Mouse (Mus musculus) right cerebral cortex, adult 2 months (tissue): Measurements from ENCODE around the gene Jazf1.

Experiments used
- DNase-seq, 2 experiments: peaks; one replicate each; pipeline ENCODE4 v3.0.0; 2021 to 2022; ENCODE audit warnings: low spot score in 2 of 2

Gene Jazf1

GRCm38 (mm10) chr6:53067989-53068874 is at the start of gene Jazf1:
Jazf1 (minus strand) TSS chr6:53068631.
- DNase-seq = peak; percentile 53 to 54

DNA sequence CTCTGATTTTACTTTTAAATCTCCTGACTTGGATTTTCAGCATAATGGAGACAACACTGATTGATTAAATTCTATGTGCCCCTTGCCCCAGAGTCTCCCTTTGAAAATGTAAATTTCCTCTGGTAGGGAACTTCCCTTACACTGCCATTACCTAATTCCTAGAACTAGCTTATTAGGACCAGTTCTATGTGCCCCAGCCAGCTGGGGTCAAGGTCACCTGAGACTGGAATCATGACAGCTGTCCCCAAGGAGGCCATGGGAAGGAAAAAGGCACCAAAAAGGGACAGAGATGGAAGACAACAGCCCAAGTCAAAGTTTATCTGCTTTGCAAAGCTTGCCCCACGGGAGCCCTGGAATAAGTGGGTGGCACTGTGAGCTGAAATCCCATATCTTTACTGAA is 49.4 kb upstream of the Jazf1 start:
- DNase-seq = no peak

GRCm38 (mm10) chr6:53086879-53087278 is 18.4 kb upstream of the Jazf1 start:
- no peak for DNase-seq

GRCm38 (mm10) chr6:53081241-53081640 is 12.8 kb upstream of the Jazf1 start:
- peak; percentile 39 to 55 for DNase-seq

DNA sequence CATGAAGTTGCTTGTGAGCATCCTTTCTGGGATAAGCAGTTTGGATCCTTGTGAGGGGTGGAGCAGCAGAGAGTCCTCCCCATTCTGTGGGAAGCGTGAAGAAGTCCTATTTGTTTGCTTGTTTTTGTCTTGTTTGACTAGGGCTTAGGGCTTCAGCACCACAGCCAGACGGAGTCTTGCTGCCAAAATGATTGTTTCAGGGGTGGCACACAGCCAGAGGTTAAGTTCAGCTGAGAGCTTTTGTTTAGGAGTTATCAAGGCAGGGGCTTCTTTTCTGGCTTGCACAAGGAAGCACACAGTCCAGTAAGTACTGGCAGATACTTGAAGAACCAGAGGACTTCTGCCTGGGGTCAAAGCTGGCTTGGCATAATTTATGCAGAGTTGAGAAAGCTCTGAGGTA is 10.2 kb upstream of the Jazf1 start:
- DNase-seq = no peak

GRCm38 (mm10) chr6:53071732-53072131 is 3.3 kb upstream of the Jazf1 start:
- no peak for DNase-seq

- DNase-seq = no peak
Measured at GRCm38 (mm10) chr6:53069976-53070575, 1.6 kb upstream of the Jazf1 start.

GRCm38 (mm10) chr6:53068875-53069178 is 396 bp upstream of the Jazf1 start:
- DNase-seq = no peak

GRCm38 (mm10) chr6:53067446-53067988 is 914 bp downstream of the Jazf1 start:
- DNase-seq = peak; percentile 10 to 33

GRCm38 (mm10) chr6:53066978-53067377 is 1.5 kb downstream of the Jazf1 start:
- no peak for DNase-seq

GRCm38 (mm10) chr6:53064070-53064469 is 4.4 kb downstream of the Jazf1 start:
- no peak for DNase-seq

- DNase-seq = no peak
Measured at GRCm38 (mm10) chr6:53054909-53055308, 13.5 kb downstream of the Jazf1 start.

- no peak for DNase-seq
Measured at GRCm38 (mm10) chr6:53045501-53045900, 22.9 kb downstream of the Jazf1 start.

DNA sequence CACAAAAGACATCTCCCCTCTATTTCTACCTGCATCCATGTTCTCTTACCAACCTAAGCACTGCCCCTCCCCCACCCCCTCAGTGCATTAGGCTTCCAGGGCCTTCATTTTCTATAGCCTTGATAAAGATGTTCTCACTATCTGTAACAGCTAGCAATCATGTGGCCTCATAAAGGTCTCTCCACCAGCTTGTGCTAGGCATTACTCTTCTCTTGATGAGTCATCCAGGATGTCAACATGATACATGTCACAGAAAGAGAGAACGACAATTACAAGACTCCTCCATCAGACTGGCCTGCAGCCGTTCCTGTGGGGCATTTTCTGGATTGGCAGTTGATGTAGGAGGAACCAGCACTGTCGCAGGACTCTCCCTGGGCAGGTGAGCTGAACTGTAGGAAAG is 30.3 kb downstream of the Jazf1 start:
- no peak for DNase-seq

GRCm38 (mm10) chr6:53034362-53035011 is 33.9 kb downstream of the Jazf1 start:
- DNase-seq = no peak

GRCm38 (mm10) chr6:53032730-53033484 is 35.5 kb downstream of the Jazf1 start:
- DNase-seq = no peak

- peak in 1 of 2 experiments; percentile 18 for DNase-seq
Measured at GRCm38 (mm10) chr6:53022069-53022468, 46.4 kb downstream of the Jazf1 start.

GRCm38 (mm10) chr6:53021081-53021480 is 47.4 kb downstream of the Jazf1 start:
- no peak for DNase-seq

DNA sequence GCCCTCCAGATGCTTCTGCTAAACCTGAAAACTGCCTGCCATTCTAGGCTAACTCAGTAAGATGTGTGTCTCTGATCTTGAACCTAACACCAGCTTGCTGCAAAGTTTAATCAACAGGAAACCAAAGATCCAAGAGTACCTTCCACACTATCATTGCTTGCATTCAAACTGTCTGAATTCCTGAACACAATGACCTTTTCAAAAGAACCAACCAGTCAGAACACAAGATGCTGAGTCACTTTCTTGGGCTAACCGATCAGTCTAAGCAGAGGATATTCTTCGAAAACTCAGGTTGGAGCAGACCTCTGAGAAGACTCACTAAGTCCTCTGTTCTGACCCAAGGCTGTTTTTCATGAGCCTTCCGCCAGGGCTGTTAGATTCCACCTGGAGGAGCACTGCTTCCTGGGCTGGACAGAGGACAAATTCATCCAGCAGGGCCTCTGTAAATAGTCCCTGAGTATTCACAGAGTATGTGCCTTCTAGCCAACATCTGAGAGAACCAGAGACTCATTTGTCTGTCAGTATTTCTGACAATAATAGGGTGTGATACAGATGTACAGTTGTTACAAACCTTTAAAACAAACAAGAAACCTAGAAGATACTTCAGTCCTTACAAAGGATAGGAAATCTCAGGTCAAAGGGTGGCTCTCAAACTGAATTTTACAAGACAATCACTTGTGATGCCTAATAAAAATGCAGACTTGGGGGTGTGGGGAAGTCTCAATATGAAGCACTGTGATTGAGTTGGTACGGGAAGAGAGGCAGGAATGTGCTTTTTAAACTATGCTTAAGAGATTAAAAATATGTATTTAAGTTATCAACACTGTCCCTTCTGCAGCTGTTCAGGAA is 50.9 kb downstream of the Jazf1 start:
- DNase-seq = no peak

DNA sequence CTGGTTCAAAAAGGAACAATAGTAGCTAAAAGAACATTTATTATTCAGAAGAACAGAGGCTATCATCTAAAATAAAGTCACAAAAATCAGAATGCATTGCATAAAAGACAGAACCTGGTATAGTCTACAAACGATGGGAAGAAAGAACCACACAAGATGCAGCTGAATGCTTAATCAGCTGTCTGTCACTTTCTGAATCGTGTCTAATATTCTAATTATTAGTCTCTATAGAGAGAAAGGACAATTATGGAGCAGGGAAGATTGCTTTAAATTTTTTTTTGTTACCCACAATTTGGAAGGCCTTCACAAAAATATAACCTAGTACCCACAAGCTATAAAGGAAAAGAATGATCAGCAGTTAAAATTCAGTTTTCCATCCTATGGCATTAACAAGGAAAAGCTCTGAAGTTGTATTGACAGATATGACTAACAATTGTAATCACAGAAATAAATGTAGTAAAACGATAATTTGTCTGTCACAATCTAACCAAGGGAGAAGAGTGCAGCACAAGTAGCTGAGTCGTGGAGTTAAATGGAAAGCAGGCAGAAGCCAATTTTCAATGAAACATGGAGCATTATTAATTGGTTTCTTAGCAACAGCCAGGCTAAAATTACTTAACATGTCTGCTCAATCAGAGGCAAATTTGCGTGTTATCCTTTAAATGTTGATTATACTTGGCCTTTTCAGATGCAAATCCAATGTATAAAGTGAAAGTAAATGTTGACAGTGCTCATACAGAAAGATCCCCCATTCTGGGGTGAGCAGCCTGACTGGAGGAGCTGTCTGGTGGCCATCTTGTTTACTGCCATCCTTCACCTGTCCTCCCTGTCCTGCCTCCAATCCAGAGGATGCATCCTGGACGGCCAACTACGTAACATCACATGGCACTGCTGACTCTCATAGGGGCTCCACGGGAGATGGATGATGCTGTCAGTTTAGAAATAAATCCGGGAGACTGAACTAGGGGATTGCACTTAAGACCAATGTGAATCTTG is 53.7 kb downstream of the Jazf1 start:
- no peak for DNase-seq
